Mouse (Mus musculus) megakaryocyte, embryonic 14.5 days (primary cell): ENCODE results near the gene Gypa.

ENCODE experiments used
- FLI1 ChIP-seq: IDR thresholded peaks from 2 replicates; pipeline ENCODE4 v1.6.1; 2012; ENCODE audit warnings: low read length, inconsistent platforms, mixed read lengths
- GATA1 ChIP-seq: IDR thresholded peaks from 3 replicates; pipeline ENCODE4 v1.6.1; 2012; ENCODE audit warnings: mixed read lengths, low read length, inconsistent platforms, borderline replicate concordance

- TF ChIP-seq GATA1: no peak
- no peak for TF ChIP-seq FLI1
These were observed 18.6 kb upstream of the Gypa start for GRCm38 (mm10) chr8:80474971-80475370.
